Mouse (Mus musculus) gastrocnemius, postnatal 36 days (tissue): ENCODE measurements around the gene Dusp3. TPM values are rescaled to one million over a fixed set of nuclear protein-coding genes. Genes with fewer than 3 reads are reported as not detected.

Source experiments
- DNase-seq, 2 experiments: peaks; one replicate each; pipeline ENCODE4 v3.0.0; 2022
- intact Hi-C: fragments of 180-260 bp; cut with DNase I; formaldehyde crosslinking; loops from one replicate; pipeline ENCODE4 v1.15.1; 2025
- total RNA-seq, 2 experiments: library from RNA; stranded (reverse); gene quantifications; 2 replicates each; pipeline ENCODE4 v1.2.3; 2021

Gene Dusp3
- total RNA-seq, 2 experiments from 2014 or later = 126 to 167 TPM

DNA sequence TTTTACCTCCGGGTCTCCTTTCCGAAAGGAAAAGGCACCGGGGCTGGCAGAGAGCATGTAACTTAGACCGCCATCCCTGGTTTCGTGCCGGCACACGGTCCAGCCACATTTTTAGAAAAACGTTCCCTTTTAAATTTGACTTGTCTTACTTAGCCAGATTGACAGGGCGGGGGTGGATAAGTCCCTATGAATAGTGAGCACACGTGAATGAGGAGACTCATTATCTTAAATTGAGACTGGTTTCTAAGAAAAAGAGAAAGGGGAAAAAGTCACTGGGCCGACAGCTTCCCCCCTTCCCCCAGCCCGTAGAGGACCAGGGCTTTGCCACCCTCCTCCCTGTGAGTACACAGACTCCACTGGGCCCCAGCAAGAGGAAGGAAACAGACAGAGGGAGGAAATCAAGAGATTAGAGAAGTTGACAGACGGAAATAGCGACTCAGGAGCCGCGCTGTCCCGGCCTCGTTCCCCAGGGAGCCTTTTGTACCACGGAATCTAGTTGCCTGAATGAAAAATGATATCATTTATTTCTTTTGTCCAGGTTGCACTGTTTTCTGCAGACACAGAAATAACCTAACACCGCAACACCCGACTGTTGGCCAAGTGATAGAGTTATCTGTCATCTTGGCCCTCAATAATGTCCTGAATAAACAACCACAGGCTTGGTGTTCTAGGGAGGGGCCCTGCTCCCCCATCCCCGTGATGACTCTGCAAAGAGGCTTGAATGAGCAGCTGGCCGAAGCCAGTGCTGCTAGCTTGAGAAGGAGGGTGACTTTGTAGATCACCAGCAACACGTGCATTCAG lies 34.1 kb downstream of the Dusp3 start:
- no peak for DNase-seq
- intact Hi-C loops = no loop called here

DNA sequence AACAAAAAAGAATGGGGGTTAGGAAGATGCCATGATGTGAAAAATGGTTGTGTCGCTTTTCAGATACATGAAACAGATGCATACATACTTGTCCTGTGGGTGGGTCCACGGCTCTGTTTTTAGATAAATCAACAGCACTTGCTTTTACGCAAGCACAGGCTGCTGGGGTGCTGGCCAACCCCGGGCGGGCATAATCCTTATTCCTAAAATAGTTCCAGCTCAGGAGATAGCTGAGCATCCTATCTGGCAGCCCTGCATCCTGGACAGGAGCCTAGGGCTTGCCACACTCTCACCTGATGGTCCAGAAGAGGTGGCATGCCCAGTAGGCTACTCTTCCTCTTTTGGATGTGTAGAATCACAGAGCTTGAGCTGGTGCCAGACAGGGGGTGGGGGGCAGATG lies 36.8 kb downstream of the Dusp3 start:
- DNase-seq = no peak
- intact Hi-C loops = no loop called here

DNA sequence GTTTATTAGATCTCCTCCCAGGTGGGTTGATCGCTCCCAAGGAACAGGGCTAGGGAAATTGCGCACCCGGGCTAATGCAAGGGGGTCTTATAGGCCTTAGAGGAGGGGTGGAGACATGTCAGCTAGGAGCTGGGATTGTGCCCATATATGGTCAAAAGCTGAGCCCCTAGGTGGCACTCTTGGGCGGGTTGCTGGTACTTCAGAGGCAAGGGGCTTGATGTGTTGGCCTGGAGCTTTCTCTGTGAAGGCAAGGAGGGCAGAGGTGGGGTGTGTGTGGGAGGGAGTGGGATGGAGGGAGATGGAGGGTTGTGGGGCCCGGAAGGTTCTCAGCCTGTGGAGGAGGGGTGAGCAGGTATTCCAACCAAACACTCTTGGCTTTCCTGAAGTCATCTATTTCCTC lies 40.3 kb downstream of the Dusp3 start:
- DNase-seq = no peak
- intact Hi-C loops = no loop called here

DNA sequence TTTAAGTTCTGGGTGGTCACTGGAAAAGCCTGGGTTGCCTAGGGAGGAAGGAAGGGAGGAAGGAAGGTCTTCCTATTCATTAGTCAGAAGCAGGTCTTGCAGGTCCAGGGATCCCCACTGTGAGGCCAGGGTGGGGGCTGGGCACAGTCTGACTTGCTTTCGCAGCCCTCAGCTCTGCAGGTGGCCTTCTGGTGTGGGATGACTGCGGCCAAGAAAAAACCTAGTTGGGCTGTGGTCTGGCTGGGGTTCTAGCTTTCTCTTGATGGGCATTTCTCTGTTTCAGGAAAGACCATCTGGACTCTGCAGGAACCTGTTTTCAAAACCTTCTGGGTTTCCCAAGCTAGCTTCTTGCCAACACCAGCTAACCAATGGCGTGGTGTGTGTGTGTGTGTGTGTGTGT lies 43.8 kb downstream of the Dusp3 start:
- no peak for DNase-seq
- intact Hi-C loops = no loop called here

DNA sequence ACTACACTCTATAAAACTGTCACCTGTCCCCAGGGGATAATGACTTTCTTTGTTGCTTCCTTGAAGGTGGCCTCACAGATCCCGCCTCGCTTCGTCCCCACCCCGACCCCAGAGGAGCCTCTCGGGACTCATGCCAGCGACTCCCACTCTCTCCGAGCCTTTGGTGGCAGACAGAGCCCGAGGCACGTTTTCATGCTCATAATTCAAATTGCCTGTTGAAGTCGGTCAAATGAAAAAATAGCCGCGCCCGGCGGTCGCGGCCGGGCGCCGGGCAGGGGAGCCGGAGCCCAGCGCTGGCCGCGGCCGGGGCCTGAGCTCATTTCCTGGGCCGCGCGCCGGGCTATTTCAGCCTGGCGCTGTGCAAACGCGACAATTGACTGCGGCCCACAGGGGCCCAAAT lies 49.7 kb downstream of the Dusp3 start:
- intact Hi-C loops = no loop called here
- DNase-seq = no peak

DNA sequence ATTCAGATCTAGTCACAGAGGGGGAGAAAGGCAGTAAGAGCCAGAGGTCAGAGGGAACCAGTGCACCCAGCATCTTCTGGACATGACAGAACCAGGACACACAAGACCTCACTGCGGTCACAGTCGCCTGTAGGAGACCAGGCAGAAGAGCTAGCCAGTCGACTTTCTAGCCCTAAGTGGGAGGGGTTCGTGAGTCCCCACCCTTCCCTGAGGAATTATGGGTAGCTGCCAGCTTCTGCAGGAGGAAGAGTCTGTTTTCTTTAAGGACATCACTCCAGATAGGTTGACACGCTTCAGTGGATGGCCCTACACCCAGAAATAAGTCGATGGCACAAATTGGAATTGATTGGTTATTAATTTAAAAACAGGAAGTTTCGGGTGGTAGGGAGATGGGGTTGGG lies 50.4 kb downstream of the Dusp3 start:
- intact Hi-C loops = no loop called here
- no peak for DNase-seq

DNA sequence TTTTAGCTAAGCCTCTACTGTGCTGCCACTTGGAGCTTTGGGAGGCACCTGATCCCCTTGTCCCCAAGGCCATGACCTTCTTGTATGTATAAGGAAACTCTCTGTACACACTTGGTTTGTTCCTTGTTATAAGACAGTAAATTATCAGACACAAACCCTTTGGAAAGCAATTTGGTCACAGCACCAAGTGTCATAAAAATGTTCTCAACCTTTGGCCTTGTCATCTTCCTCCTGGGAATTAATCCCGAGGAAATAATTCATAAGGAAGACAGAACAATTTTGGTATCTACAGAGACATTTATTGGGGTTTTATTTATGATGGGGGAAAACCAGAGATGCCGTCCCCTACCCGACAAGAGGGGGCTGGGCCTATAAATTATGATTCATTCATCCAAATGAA lies 51.1 kb downstream of the Dusp3 start:
- DNase-seq = no peak
- intact Hi-C loops = no loop called here

DNA sequence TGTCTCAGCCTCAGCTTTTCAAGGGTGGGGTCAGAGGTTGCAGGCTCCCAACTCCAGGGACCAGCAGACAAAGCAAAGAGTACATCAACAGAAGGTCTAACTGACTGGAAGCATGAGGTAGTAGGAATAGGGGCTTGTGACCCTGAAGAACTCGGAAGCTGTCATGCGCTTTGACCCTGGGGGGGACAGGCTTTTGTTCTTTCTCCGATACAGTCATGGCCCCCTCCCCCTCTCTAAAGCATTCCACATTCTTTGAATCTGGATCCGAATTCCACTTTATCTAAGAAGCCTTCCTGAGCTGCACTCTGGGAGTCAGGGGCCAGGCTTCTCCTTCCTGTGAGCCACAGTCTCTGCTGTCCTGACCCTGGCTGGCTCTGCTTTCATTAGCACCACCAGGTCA lies 54.8 kb downstream of the Dusp3 start:
- intact Hi-C loops = no loop called here

DNA sequence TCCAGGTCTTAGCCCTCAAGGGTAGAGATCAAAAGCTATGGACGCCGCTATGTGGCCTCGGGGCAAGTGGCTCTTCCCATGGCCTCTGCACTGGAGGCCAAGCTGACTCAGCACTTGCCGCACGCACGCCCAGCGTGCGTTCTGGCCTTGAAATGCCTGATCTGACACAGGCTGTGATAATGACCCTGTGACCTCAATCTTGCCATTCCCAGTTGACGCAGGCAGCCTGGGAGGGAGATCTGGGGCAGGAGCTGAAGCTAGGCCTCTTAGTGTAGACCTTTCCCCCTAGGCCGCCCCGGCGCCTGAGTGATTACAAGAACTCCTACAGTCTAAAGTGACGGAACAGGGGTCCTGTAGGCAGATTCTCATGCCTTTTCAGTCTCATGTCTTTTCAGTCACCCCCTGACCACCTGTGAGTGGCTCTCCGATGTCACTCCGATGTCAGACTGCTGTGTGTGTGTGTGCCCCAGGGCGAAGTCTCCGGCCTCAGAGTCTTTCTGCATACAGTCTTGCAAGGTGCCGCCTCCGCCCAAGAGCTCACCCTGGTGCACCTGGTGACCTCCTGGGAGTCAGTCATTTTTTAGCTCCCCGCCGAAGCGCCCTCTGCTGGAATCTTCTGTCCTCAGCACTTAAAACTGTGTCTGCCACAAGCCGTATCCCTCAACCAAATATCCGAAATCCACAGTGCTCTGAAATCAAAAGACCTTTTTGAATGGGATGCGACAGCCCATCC lies 58.6 kb downstream of the Dusp3 start:
- no peak for DNase-seq
- intact Hi-C loops = no loop called here

More for the DNA sequence above, 54.8 kb downstream of the Dusp3 start:
- DNase-seq = no peak

DNA sequence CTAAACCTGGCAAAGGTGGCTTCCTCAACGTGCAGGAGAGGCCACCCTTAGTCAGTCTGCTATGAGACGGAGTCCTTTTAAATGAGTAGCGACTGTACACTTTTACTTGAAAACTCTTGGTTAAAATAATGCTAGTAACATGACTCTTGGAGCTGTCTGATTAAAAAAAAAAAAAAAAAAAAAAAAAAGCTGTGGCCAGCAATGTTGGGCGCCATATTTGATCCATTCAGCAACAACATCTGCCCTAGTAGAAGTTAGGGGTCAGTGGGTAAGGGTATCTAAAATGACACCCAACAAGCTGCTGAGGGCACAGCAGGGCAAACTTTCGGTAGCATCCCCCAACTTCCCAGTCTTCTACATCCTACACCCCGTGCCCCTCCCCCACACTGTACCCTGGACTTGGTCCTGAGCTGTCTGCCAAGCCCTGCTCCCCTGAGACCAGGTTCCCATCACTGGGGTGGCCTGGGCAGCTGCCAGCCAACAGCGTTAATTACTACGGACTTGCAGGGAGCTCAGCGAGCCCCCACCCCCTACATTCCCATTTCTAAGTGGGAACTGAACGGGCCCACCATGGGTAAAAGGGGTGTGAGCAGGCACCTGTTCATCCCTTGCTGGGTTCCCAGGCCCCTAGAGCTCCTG lies 59.7 kb downstream of the Dusp3 start:
- intact Hi-C loops = no loop called here
- DNase-seq = no peak

DNA sequence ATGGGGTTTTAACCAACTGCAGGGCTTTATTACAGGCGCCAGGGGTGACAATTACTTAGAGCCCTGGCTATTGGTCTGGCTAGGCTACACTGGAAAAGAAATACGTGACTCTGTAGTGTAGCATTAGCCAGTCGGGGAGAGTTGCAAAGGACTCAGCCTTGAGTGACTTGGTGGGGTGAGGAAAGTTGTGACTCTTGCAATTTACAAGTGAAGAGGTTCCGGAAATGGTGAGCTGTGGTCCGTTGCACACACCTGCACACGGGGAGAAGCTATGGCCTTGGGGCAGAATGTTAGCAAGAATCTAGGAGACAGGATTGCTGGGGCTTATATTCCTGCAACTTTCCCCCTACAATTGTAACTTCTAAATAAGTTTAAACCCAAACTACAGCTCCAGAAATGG lies 61.2 kb downstream of the Dusp3 start:
- DNase-seq = no peak
- intact Hi-C loops = no loop called here

DNA sequence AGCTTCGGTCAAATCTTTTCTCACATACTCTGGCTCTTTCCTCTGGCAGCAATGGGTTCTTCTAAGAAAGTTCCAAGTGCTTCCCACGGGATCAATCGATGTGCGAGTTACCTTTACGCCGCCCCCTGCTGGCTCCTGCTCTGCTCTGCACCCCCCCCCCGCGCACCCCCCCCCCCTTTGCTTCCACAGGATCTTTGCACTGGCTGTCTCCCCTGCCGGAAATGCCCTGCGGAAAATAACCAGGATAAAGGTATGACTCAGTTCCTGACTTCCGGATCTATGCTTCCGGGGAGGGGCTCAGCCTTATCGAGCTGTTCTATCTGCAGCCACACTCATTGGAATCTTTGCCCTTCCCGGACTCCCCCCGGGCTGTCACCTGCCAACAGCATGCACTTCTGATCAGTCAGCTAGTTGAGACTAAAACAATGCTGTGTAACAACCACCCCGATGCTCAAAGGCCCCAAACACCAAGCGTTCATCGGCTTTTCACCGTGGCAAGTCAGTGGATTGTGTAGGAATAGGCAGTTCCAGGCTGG lies 62.3 kb downstream of the Dusp3 start:
- DNase-seq = no peak
- intact Hi-C loops = no loop called here

DNA sequence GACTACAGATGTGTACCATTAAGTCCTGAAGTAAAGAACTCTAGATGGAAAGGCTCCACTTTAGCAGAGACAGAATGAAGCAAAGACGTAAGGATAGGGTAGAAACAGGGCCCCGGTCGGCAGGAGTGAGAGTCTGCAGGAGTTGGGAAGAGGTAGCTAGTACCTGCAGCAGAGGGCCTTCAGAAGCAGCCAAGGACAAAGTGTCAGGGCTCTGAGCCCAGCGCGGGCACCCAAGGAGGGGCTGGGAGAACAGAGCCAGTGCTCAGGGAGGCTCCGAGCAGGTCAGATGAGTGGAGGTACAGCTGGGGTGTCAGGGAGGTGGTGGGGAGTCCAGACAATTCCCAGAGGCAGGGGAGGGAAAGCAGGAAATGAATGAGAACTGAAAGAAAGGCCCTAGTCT lies 62.8 kb downstream of the Dusp3 start:
- no peak for DNase-seq
- intact Hi-C loops = no loop called here

DNA sequence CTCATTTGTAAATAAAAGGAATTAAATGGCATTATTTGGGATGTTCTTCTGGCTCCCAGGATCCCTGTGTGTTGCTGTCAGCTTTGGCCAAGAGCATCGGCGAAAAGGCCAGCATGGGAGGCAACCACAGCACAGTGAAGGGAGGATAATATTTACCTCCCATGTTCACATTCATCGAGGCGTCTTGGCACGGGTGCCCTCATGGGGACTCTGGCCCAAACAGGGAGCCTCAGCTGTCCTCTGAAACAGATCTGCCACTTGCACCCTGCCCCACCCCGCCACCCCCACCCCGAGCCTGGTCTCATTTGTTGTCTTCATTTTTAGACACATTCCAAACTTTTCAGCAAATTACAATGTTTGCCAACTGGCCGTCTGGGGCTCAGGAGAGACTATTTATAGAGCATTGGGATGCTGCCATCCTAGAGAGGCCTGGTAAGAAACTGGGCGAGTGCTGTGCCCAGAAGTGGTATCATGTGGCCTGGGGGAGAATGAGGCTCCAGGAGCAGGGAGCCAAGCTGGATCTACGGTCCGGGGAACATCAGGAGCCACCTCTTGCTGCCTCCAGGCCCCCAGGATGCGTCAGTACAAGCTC lies 65.4 kb downstream of the Dusp3 start:
- DNase-seq = no peak
- intact Hi-C loops = no loop called here

Other genes starting within 250 kb of the Dusp3 start
- 1 to 10 TPM; 4.9 to 5.1 TPM for gene Etv4, start 201.6 kb downstream of the Dusp3 start, total RNA-seq
- gene Meox1, start 92.6 kb downstream of the Dusp3 start, total RNA-seq = 1 to 10 TPM; 3.1 to 3.5 TPM
- not detected for gene Sost, start 20.0 kb downstream of the Dusp3 start, total RNA-seq
- not detected for gene Cfap97d1, start 2.7 kb downstream of the Dusp3 start, total RNA-seq
- 10 to 100 TPM; 26.4 to 33.6 TPM for gene Mpp3, start 41.4 kb upstream of the Dusp3 start, total RNA-seq
- 10 to 100 TPM; 17.6 to 18.2 TPM for gene Cd300lg, start 54.5 kb upstream of the Dusp3 start, total RNA-seq
- 1 to 10 TPM in 1 of 2 experiments, under 1 TPM in 1; 0.91 to 1.8 TPM for gene Mpp2, start 101.5 kb upstream of the Dusp3 start, total RNA-seq
- gene Ppy, start 114.3 kb upstream of the Dusp3 start, total RNA-seq = not detected
- gene Pyy, start 120.8 kb upstream of the Dusp3 start, total RNA-seq = not detected
- gene Nags, start 158.5 kb upstream of the Dusp3 start, total RNA-seq = not detected
- 10 to 100 TPM; 10.1 to 11.4 TPM for gene Tmem101, start 169.4 kb upstream of the Dusp3 start, total RNA-seq
- 10 to 100 TPM; 86.6 to 89.2 TPM for gene Lsm12, start 198.3 kb upstream of the Dusp3 start, total RNA-seq
- gene G6pc3, start 202.6 kb upstream of the Dusp3 start, total RNA-seq = 10 to 100 TPM; 45.6 TPM
- 10 to 100 TPM; 62.2 to 78.7 TPM for gene Hdac5, start 243.2 kb upstream of the Dusp3 start, total RNA-seq